33 mouse cellular contexts compared by ENCODE assay signal in the genomic region with DNA sequence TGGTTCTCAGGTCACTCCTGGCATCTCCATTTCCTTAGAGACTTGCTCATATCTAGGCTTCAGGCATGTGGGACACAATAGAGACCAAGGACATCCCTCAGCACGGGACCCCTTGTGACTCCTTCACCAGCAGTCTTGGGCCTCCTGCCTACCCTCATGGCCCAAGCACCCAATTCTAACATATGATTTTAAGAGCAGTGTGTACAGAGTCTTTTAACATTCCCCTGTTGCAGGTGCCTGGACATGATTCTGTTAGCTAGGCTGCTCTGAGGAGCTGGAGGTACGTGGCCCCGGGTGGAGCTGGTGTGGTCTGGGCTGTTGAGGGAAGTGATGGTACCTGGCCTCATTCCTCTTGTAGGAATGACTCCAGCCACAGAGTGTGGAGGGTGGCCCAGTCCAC. TPM values are rescaled to one million over a fixed set of nuclear protein-coding genes. Genes with fewer than 3 reads are reported as not detected.
"Had no signal": no experiment of that assay in that cellular context is flagged by ENCODE, and none has a peak within 500 bp of the region (broad histone marks: within the 10 kb centered on the region; RNA-seq: fewer than 3 reads in every experiment).

No protein-coding gene starts in this region.

- H3K9me3 ChIP-seq: heart, embryonic 12.5 days; heart, embryonic 13.5 days; heart, embryonic 15.5 days; hindbrain, embryonic 10.5 days; hindbrain, embryonic 12.5 days; hindbrain, embryonic 13.5 days; hindbrain, embryonic 15.5 days; intestine, embryonic 15.5 days; kidney, embryonic 15.5 days had no signal

- H3K4me3 ChIP-seq: heart, embryonic 12.5 days; heart, embryonic 13.5 days; heart, embryonic 15.5 days; hindbrain, embryonic 10.5 days; hindbrain, embryonic 12.5 days; hindbrain, embryonic 13.5 days; hindbrain, embryonic 15.5 days; intestine, embryonic 15.5 days; kidney, embryonic 15.5 days; layer of hippocampus, adult 2 months; left cerebral cortex, adult 2 months had no signal

- H3K27me3 ChIP-seq: heart, embryonic 12.5 days; heart, embryonic 13.5 days; heart, embryonic 15.5 days; hindbrain, embryonic 12.5 days; hindbrain, embryonic 15.5 days; intestine, embryonic 15.5 days; kidney, embryonic 15.5 days had no signal

- H3K9ac ChIP-seq: heart, embryonic 12.5 days; heart, embryonic 13.5 days; heart, embryonic 15.5 days; hindbrain, embryonic 12.5 days; hindbrain, embryonic 13.5 days; hindbrain, embryonic 14.5 days; hindbrain, embryonic 15.5 days; intestine, embryonic 15.5 days; kidney, embryonic 15.5 days had no signal

- ATAC-seq: hindbrain, embryonic 16.5 days; hindbrain, postnatal 0 days; inflammation-experienced regulatory T-cells, adult 6 months; intestine, embryonic 15.5 days; intestine, embryonic 16.5 days; intestine, postnatal 0 days had no signal

- H3K36me3 ChIP-seq: heart, embryonic 12.5 days; heart, embryonic 13.5 days; heart, embryonic 15.5 days; hindbrain, embryonic 12.5 days; hindbrain, embryonic 13.5 days; hindbrain, embryonic 15.5 days; intestine, embryonic 15.5 days had no signal

- H3K4me2 ChIP-seq: heart, embryonic 12.5 days; heart, embryonic 13.5 days; heart, embryonic 15.5 days; hindbrain, embryonic 12.5 days; hindbrain, embryonic 13.5 days; hindbrain, embryonic 14.5 days; hindbrain, embryonic 15.5 days; intestine, embryonic 15.5 days; kidney, embryonic 15.5 days had no signal

- DNase-seq: heart, postnatal 10 days; heart, postnatal 14 days; heart, postnatal 36 days; heart, postnatal 4 days; kidney, adult 11 months; kidney, adult 18-20 months; kidney, adult 2 months; kidney, adult 8-10 months; kidney, adult 9 months; kidney, postnatal 14 days; kidney, postnatal 36 days; kidney, postnatal 4 days; layer of hippocampus, adult 9-11 months; layer of hippocampus, postnatal 36 days had no signal

- H3K27ac ChIP-seq: heart, embryonic 13.5 days; heart, embryonic 15.5 days; hindbrain, embryonic 10.5 days; hindbrain, embryonic 12.5 days; hindbrain, embryonic 13.5 days; hindbrain, embryonic 14.5 days; hindbrain, embryonic 15.5 days; hindbrain, postnatal 0 days; intestine, embryonic 15.5 days; kidney, embryonic 15.5 days; kidney, postnatal 0 days; layer of hippocampus, adult 2 months; left cerebral cortex, adult 2 months had no signal

RNA-seq across cellular contexts. Expression of a gene that starts 40.1 kb away (rescaled TPM):
- polyA plus RNA-seq: heart, embryonic 14.5 days had no signal
